Mouse (Mus musculus) erythroblast, embryonic 14.5 days (primary cell): ENCODE measurements around the gene Hbs1l.

Experiments
- GATA1 ChIP-seq: IDR thresholded peaks from 2 replicates; pipeline ENCODE4 v1.6.1; 2012; ENCODE audit warnings: low read length, inconsistent platforms, mixed read lengths
- TAL1 ChIP-seq: IDR thresholded peaks from 3 replicates; pipeline ENCODE4 v1.6.1; 2012; ENCODE audit warnings: low read length, inconsistent platforms, mixed read lengths

DNA sequence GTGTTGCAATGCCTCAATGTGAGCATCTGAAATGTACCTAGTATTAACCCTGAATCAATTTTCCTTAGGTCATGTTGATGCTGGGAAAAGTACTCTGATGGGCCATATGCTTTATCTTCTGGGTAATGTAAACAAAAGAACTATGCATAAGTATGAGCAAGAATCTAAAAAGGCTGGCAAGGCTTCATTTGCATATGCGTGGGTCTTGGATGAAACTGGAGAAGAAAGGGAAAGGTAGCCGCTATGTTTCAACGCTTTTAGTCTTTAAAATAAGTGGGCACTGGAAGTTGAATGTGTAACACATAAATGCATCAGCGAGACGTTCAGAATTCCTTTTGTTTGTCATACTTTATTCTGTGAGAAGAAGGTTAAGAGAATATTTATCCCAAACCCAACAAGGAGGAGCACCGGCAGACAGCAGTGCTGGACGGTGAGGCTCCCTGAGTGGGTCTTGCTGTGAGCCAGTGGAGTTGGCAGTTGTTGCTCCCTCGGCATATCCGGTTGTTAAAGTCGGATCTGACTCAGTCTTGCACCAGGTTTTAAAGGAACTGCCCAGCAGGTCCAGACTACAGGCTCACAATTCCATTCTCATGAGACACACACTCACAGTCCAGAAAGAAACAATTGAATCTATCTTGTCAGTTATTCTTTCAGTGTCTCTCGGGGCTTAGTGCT, 46.7 kb downstream of the Hbs1l start:
- no peak for TF ChIP-seq GATA1
- no peak for TF ChIP-seq TAL1
